Mouse (Mus musculus) G1E (cell line): ENCODE measurements around the gene 9830107B12Rik. TPM values are rescaled to one million over a fixed set of nuclear protein-coding genes. Genes with fewer than 3 reads are reported as not detected.

Experiments
- ATAC-seq: 2 replicates; pipeline ENCODE4 v1.8.0; 2016; ENCODE audit warnings: mild to moderate bottlenecking; ENCODE audit not compliant: insufficient number of reproducible peaks, poor library complexity, low FRiP score, severe bottlenecking; ENCODE audit errors: extremely low read depth
- DNase-seq: peaks from one replicate; pipeline ENCODE4 v3.0.0; 2012; ENCODE audit warnings: low spot score
- H3K27me3 ChIP-seq: 2 replicates; pipeline ENCODE4 v1.6.1; 2012; ENCODE audit warnings: mild to moderate bottlenecking, low read length, inconsistent platforms; ENCODE audit not compliant: insufficient read depth
- H3K36me3 ChIP-seq: replicated peaks from 2 replicates; pipeline ENCODE3; 2012; ENCODE audit warnings: mild to moderate bottlenecking, inconsistent platforms
- H3K4me1 ChIP-seq: 2 replicates; pipeline ENCODE4 v1.6.1; 2012; ENCODE audit warnings: low read depth, low read length, inconsistent platforms, mixed read lengths; ENCODE audit not compliant: insufficient read depth
- H3K4me3 ChIP-seq: 2 replicates; pipeline ENCODE4 v1.5.1; 2012; ENCODE audit warnings: low read depth, mild to moderate bottlenecking, inconsistent platforms, low read length, moderate library complexity, mixed read lengths
- H3K9me3 ChIP-seq: replicated peaks from 2 replicates; pipeline ENCODE4 v1.6.1; 2012; ENCODE audit warnings: inconsistent platforms
- CTCF ChIP-seq: IDR thresholded peaks from 2 replicates; pipeline ENCODE4 v1.5.1; 2012; ENCODE audit warnings: low read depth, low read length, inconsistent platforms, mixed read lengths
- GATA1 ChIP-seq: IDR thresholded peaks from 2 replicates; pipeline ENCODE4 v1.6.1; 2012; ENCODE audit warnings: borderline replicate concordance, low read length, inconsistent platforms, mixed read lengths
- GATA2 ChIP-seq: IDR thresholded peaks from 2 replicates; pipeline ENCODE4 v1.6.1; 2012; ENCODE audit warnings: low read depth, low read length, inconsistent platforms, borderline replicate concordance
- POLR2AphosphoS5 ChIP-seq: IDR thresholded peaks from 2 replicates; pipeline ENCODE4 v1.6.1; 2012; ENCODE audit warnings: low read depth, low read length, inconsistent platforms; ENCODE audit not compliant: insufficient replicate concordance
- TAL1 ChIP-seq: conservative IDR thresholded peaks from 2 replicates; pipeline ENCODE4 v1.6.1; 2012; ENCODE audit warnings: low read depth, low read length, inconsistent platforms, mixed read lengths
- polyA plus RNA-seq: library from polyadenylated mRNA; stranded (reverse); fragments of >175 nt; gene quantifications from 2 replicates; pipeline ENCODE4 v1.2.3, GENCODE M21; 2012
- total RNA-seq, 2 experiments: library from RNA; stranded (forward) in 1 of 2; stranded (reverse) in 1 of 2; fragments of 200-1000 nt in 1 of 2; fragments of >200 nt in 1 of 2; fragmentation: Nextera tagmentation in 1 of 2; gene quantifications; 2 replicates each; pipeline ENCODE4 v1.2.3; 2014 to 2017

The 9830107B12Rik gene
- total and polyA plus RNA-seq, 3 experiments: 0.38 TPM; not detected in 2

GRCm38 (mm10) chr17:48080626-48081025, 65.4 kb downstream of the 9830107B12Rik start:
- H3K4me3 ChIP-seq: no peak overlapping the region

More at GRCm38 (mm10) chr17:48080626-48081025, 65.4 kb downstream of the 9830107B12Rik start:
- Histone ChIP-seq H3K4me1 (no peaks in the 10 kb centered on the region), H3K36me3 (no peaks in the 10 kb centered on the region), H3K27me3 (no peaks in the 10 kb centered on the region), H3K9me3 (no peaks in the 10 kb centered on the region)
- no peak for ATAC-seq
- no peak for DNase-seq
- no peak for TF ChIP-seq GATA1
- TF ChIP-seq CTCF: no peak
- TF ChIP-seq TAL1: no peak
- TF ChIP-seq POLR2AphosphoS5: no peak
- TF ChIP-seq GATA2: no peak

Other genes starting within 250 kb of the 9830107B12Rik start
- 20.2 and 21.6 TPM in 2 replicates for gene Foxp4, start 221.6 kb downstream of the 9830107B12Rik start, total RNA-seq (2014; fragmentation: Nextera tagmentation)
- gene Foxp4, start 221.6 kb downstream of the 9830107B12Rik start, total RNA-seq (2017): 0.93 and 1.0 TPM in 2 replicates
- gene Foxp4, start 221.6 kb downstream of the 9830107B12Rik start, polyA plus RNA-seq: 54.1 and 64.6 TPM in 2 replicates
- not detected in 2 replicates for gene 1700122O11Rik, start 108.0 kb downstream of the 9830107B12Rik start, total RNA-seq (2014; fragmentation: Nextera tagmentation)
- gene 1700122O11Rik, start 108.0 kb downstream of the 9830107B12Rik start, total RNA-seq (2017): not detected in 2 replicates
- not detected in 2 replicates for gene 1700122O11Rik, start 108.0 kb downstream of the 9830107B12Rik start, polyA plus RNA-seq
- gene 1700067P10Rik, start 56.9 kb downstream of the 9830107B12Rik start, total RNA-seq (2014; fragmentation: Nextera tagmentation): not detected in 2 replicates
- gene 1700067P10Rik, start 56.9 kb downstream of the 9830107B12Rik start, total RNA-seq (2017): 0.11 TPM in 1 of 2 replicates, not detected in the other
- not detected in 2 replicates for gene 1700067P10Rik, start 56.9 kb downstream of the 9830107B12Rik start, polyA plus RNA-seq
- gene A530064D06Rik, start 21.0 kb upstream of the 9830107B12Rik start, total RNA-seq (2014; fragmentation: Nextera tagmentation): not detected in 2 replicates
- 0.17 and 0.27 TPM in 2 replicates for gene A530064D06Rik, start 21.0 kb upstream of the 9830107B12Rik start, total RNA-seq (2017)
- gene A530064D06Rik, start 21.0 kb upstream of the 9830107B12Rik start, polyA plus RNA-seq: not detected in 2 replicates
- gene Trem1, start 86.5 kb upstream of the 9830107B12Rik start, total RNA-seq (2014; fragmentation: Nextera tagmentation): not detected in 2 replicates
- gene Trem1, start 86.5 kb upstream of the 9830107B12Rik start, total RNA-seq (2017): 0.05 and 0.06 TPM in 2 replicates
- gene Trem1, start 86.5 kb upstream of the 9830107B12Rik start, polyA plus RNA-seq: not detected in 2 replicates
- gene Trem3, start 101.5 kb upstream of the 9830107B12Rik start, total RNA-seq (2014; fragmentation: Nextera tagmentation): not detected in 2 replicates
- gene Trem3, start 101.5 kb upstream of the 9830107B12Rik start, total RNA-seq (2017): not detected in 2 replicates
- not detected in 2 replicates for gene Trem3, start 101.5 kb upstream of the 9830107B12Rik start, polyA plus RNA-seq
- gene Treml4, start 118.0 kb upstream of the 9830107B12Rik start, total RNA-seq (2014; fragmentation: Nextera tagmentation): 2.3 TPM in 1 of 2 replicates, not detected in the other
- gene Treml4, start 118.0 kb upstream of the 9830107B12Rik start, total RNA-seq (2017): 1.4 and 2.2 TPM in 2 replicates
- 0.22 and 0.33 TPM in 2 replicates for gene Treml4, start 118.0 kb upstream of the 9830107B12Rik start, polyA plus RNA-seq
- gene Treml2, start 153.2 kb upstream of the 9830107B12Rik start, total RNA-seq (2014; fragmentation: Nextera tagmentation): 84.3 and 99.8 TPM in 2 replicates
- 63.4 and 71.0 TPM in 2 replicates for gene Treml2, start 153.2 kb upstream of the 9830107B12Rik start, total RNA-seq (2017)
- 14.3 and 15.6 TPM in 2 replicates for gene Treml2, start 153.2 kb upstream of the 9830107B12Rik start, polyA plus RNA-seq
- gene B430306N03Rik, start 169.9 kb upstream of the 9830107B12Rik start, total RNA-seq (2014; fragmentation: Nextera tagmentation): 1.0 and 1.7 TPM in 2 replicates
- 0.87 and 0.93 TPM in 2 replicates for gene B430306N03Rik, start 169.9 kb upstream of the 9830107B12Rik start, total RNA-seq (2017)
- 0.20 and 0.21 TPM in 2 replicates for gene B430306N03Rik, start 169.9 kb upstream of the 9830107B12Rik start, polyA plus RNA-seq
- gene Trem2, start 200.1 kb upstream of the 9830107B12Rik start, total RNA-seq (2014; fragmentation: Nextera tagmentation): 0.44 and 2.3 TPM in 2 replicates
- 0.60 and 0.87 TPM in 2 replicates for gene Trem2, start 200.1 kb upstream of the 9830107B12Rik start, total RNA-seq (2017)
- 1.0 and 1.3 TPM in 2 replicates for gene Trem2, start 200.1 kb upstream of the 9830107B12Rik start, polyA plus RNA-seq
- not detected in 2 replicates for gene Treml1, start 213.6 kb upstream of the 9830107B12Rik start, total RNA-seq (2014; fragmentation: Nextera tagmentation)
- gene Treml1, start 213.6 kb upstream of the 9830107B12Rik start, total RNA-seq (2017): 6.7 and 7.2 TPM in 2 replicates
- gene Treml1, start 213.6 kb upstream of the 9830107B12Rik start, polyA plus RNA-seq: 0.34 and 0.65 TPM in 2 replicates